Mouse (Mus musculus) CH12.LX (cell line): Measurements from ENCODE around the gene Ercc6. TPM values are rescaled to one million over a fixed set of nuclear protein-coding genes. Genes with fewer than 3 reads are reported as not detected.

ENCODE experiments used
- DNase-seq: peaks from one replicate; pipeline ENCODE4 v3.0.0-alpha.2; 2013; ENCODE audit errors: extremely low read depth
- H3K27ac ChIP-seq: 2 replicates; pipeline ENCODE4 v1.5.1; 2012; ENCODE audit warnings: low read depth, mild to moderate bottlenecking, control low read depth, moderate library complexity; ENCODE audit not compliant: insufficient read depth
- H3K27me3 ChIP-seq: replicated peaks from 2 replicates; pipeline ENCODE3; 2012; ENCODE audit warnings: inconsistent platforms
- H3K36me3 ChIP-seq, 2 experiments: replicated peaks in 1 of 2; 2 replicates each; pipeline versions ENCODE3 to v1.6.1; 2012; ENCODE audit warnings: inconsistent platforms in 1 of 2, low read length in 1 of 2, mild to moderate bottlenecking in 1 of 2, mixed read lengths in 1 of 2, moderate library complexity in 1 of 2; ENCODE audit not compliant: control insufficient read depth in 1 of 2, insufficient read depth in 1 of 2
- H3K4me1 ChIP-seq, 2 experiments: 2 replicates each; pipeline ENCODE4 v1.6.1; 2012; ENCODE audit warnings: inconsistent platforms in 1 of 2, moderate library complexity in 1 of 2; ENCODE audit not compliant: insufficient read depth in 2 of 2, control insufficient read depth in 1 of 2
- H3K4me2 ChIP-seq: 2 replicates; pipeline ENCODE4 v1.6.1; 2012; ENCODE audit warnings: low read depth, mild to moderate bottlenecking, control low read depth; ENCODE audit not compliant: poor library complexity, insufficient read depth, severe bottlenecking
- H3K4me3 ChIP-seq, 3 experiments: fragments of 150-350 bp in 1 of 3; sonication (generic) in 1 of 3; replicated peaks in 1 of 3; 2 replicates each; pipeline versions ENCODE3 to v1.5.1; 2011 to 2012; ENCODE audit warnings: low read depth in 2 of 3, low read length in 2 of 3, mild to moderate bottlenecking in 2 of 3, moderate library complexity in 2 of 3, control low read depth in 1 of 3, improper control_type of control experiment in 1 of 3, inconsistent platforms in 1 of 3, mixed read lengths in 1 of 3; ENCODE audit not compliant: poor library complexity in 1 of 3
- H3K79me2 ChIP-seq: replicated peaks from 2 replicates; pipeline ENCODE4 v1.6.1; 2012; ENCODE audit warnings: mild to moderate bottlenecking, moderate library complexity; ENCODE audit not compliant: control insufficient read depth, poor library complexity, insufficient read depth, severe bottlenecking; ENCODE audit errors: extremely low read depth
- H3K9ac ChIP-seq: 2 replicates; pipeline ENCODE4 v1.6.1; 2012; ENCODE audit warnings: low read depth, mild to moderate bottlenecking, control low read depth, moderate library complexity; ENCODE audit not compliant: insufficient read depth
- H3K9me3 ChIP-seq: replicated peaks from 2 replicates; pipeline ENCODE3; 2012; ENCODE audit warnings: low read length, inconsistent platforms, mixed read lengths
- BHLHE40 ChIP-seq: IDR thresholded peaks from 2 replicates; pipeline ENCODE4 v1.6.1; 2011; ENCODE audit warnings: mild to moderate bottlenecking, low read depth, low read length, improper control_type of control experiment
- CHD1 ChIP-seq: IDR thresholded peaks from 2 replicates; pipeline ENCODE4 v1.6.1; 2012; ENCODE audit warnings: low read depth, low read length, improper control_type of control experiment, inconsistent platforms
- CHD2 ChIP-seq: IDR thresholded peaks from 2 replicates; pipeline ENCODE4 v1.6.1; 2011; ENCODE audit warnings: low read length, improper control_type of control experiment
- CTCF ChIP-seq, 2 experiments: IDR thresholded peaks in 1 of 2; conservative IDR thresholded peaks in 1 of 2; 2 replicates each; pipeline ENCODE4 v1.5.1; 2011 to 2012; ENCODE audit warnings: low read depth in 2 of 2, low read length in 2 of 2, improper control_type of control experiment in 1 of 2, inconsistent platforms in 1 of 2, mild to moderate bottlenecking in 1 of 2, moderate library complexity in 1 of 2
- E2F4 ChIP-seq: IDR thresholded peaks from 2 replicates; pipeline ENCODE4 v1.6.1; 2011; ENCODE audit warnings: low read depth, low read length, improper control_type of control experiment; ENCODE audit not compliant: insufficient replicate concordance
- GABPA ChIP-seq: IDR thresholded peaks from 2 replicates; pipeline ENCODE4 v1.6.1; 2012; ENCODE audit warnings: low read depth, low read length, improper control_type of control experiment, inconsistent platforms; ENCODE audit not compliant: insufficient replicate concordance
- HCFC1 ChIP-seq: IDR thresholded peaks from 2 replicates; pipeline ENCODE4 v1.6.1; 2012; ENCODE audit warnings: low read depth, mild to moderate bottlenecking, inconsistent platforms, low read length, improper control_type of control experiment
- IRF4 ChIP-seq: IDR thresholded peaks from 2 replicates; pipeline ENCODE4 v1.6.1; 2014; ENCODE audit warnings: low read depth, mild to moderate bottlenecking, inconsistent platforms, low read length, improper control_type of control experiment
- KAT2A ChIP-seq: IDR thresholded peaks from 2 replicates; pipeline ENCODE4 v1.6.1; 2012; ENCODE audit warnings: low read length, improper control_type of control experiment, inconsistent platforms; ENCODE audit not compliant: insufficient replicate concordance
- MAFK ChIP-seq: IDR thresholded peaks from 2 replicates; pipeline ENCODE4 v1.6.1; 2011; ENCODE audit warnings: low read length, improper control_type of control experiment; ENCODE audit not compliant: insufficient replicate concordance
- MAX ChIP-seq: IDR thresholded peaks from 2 replicates; pipeline ENCODE4 v1.6.1; 2011; ENCODE audit warnings: low read length, improper control_type of control experiment
- MAZ ChIP-seq: IDR thresholded peaks from 2 replicates; pipeline ENCODE4 v1.6.1; 2012; ENCODE audit warnings: low read depth, mild to moderate bottlenecking, inconsistent platforms, low read length, improper control_type of control experiment, moderate library complexity
- MEF2A ChIP-seq: IDR thresholded peaks from 2 replicates; pipeline ENCODE4 v1.6.1; 2014; ENCODE audit warnings: low read depth, mild to moderate bottlenecking, inconsistent platforms, low read length, improper control_type of control experiment, borderline replicate concordance
- MXI1 ChIP-seq: IDR thresholded peaks from 2 replicates; pipeline ENCODE4 v1.6.1; 2011; ENCODE audit warnings: mild to moderate bottlenecking, low read depth, low read length, improper control_type of control experiment
- NRF1 ChIP-seq: IDR thresholded peaks from 2 replicates; pipeline ENCODE4 v1.6.1; 2014; ENCODE audit warnings: low read depth, mild to moderate bottlenecking, inconsistent platforms, low read length, improper control_type of control experiment, moderate library complexity
- POLR2A ChIP-seq: IDR thresholded peaks from 2 replicates; pipeline ENCODE4 v1.6.1; 2011; ENCODE audit warnings: low read depth, mild to moderate bottlenecking, improper control_type of control experiment, low read length
- POLR2AphosphoS2 ChIP-seq: IDR thresholded peaks from 2 replicates; pipeline ENCODE4 v1.6.1; 2011; ENCODE audit warnings: low read depth, low read length, improper control_type of control experiment
- RAD21 ChIP-seq: IDR thresholded peaks from 2 replicates; pipeline ENCODE4 v1.6.1; 2011; ENCODE audit warnings: low read depth, mild to moderate bottlenecking, low read length, improper control_type of control experiment, moderate library complexity
- RCOR1 ChIP-seq: conservative IDR thresholded peaks from 2 replicates; pipeline ENCODE4 v1.6.1; 2012; ENCODE audit warnings: low read depth, mild to moderate bottlenecking, inconsistent platforms, low read length, improper control_type of control experiment
- SMC3 ChIP-seq: IDR thresholded peaks from 2 replicates; pipeline ENCODE4 v1.6.1; 2011; ENCODE audit warnings: low read depth, low read length, improper control_type of control experiment
- TCF12 ChIP-seq: IDR thresholded peaks from 2 replicates; pipeline ENCODE4 v1.6.1; 2014; ENCODE audit warnings: low read depth, mild to moderate bottlenecking, inconsistent platforms, low read length, improper control_type of control experiment
- UBTF ChIP-seq: IDR thresholded peaks from 2 replicates; pipeline ENCODE4 v1.6.1; 2012; ENCODE audit warnings: low read depth, mild to moderate bottlenecking, inconsistent platforms, low read length, improper control_type of control experiment, moderate library complexity
- USF1 ChIP-seq: IDR thresholded peaks from 2 replicates; pipeline ENCODE4 v1.6.1; 2014; ENCODE audit warnings: low read depth, mild to moderate bottlenecking, inconsistent platforms, low read length, improper control_type of control experiment
- ZC3H11A ChIP-seq: IDR thresholded peaks from 2 replicates; pipeline ENCODE4 v1.6.1; 2012; ENCODE audit warnings: low read depth, mild to moderate bottlenecking, inconsistent platforms, low read length, improper control_type of control experiment
- ZKSCAN1 ChIP-seq: IDR thresholded peaks from 2 replicates; pipeline ENCODE4 v1.6.1; 2012; ENCODE audit warnings: low read depth, inconsistent platforms, low read length, improper control_type of control experiment, borderline replicate concordance
- dilution Hi-C: fragments of 300-500 bp; cut with MboI; formaldehyde crosslinking; loops from 2 replicates; pipeline ENCODE4 v1.14.3; 2020; ENCODE audit warnings: low sequenced_read_pairs; ENCODE audit not compliant: extremely low pct_unique_long_range_greater_than_20kb, extremely low pct_ligation_motif_present
- in situ Hi-C: fragments of 300-500 bp; cut with MboI; formaldehyde crosslinking; loops from 3 replicates; pipeline ENCODE4 v1.14.3; 2019; ENCODE audit warnings: low sequenced_read_pairs, low pct_ligation_motif_present, low pct_unique_long_range_greater_than_20kb, mixed read lengths
- polyA plus RNA-seq: library from polyadenylated mRNA; unstranded; fragments of >175 nt; gene quantifications from 2 replicates; pipeline ENCODE4 v1.2.1, GENCODE M21; 2012; ENCODE audit warnings: low read depth; ENCODE audit not compliant: insufficient read length
- total RNA-seq, 2 experiments: library from RNA; depleted of rRNA; stranded (reverse); fragments of 300-350 nt in 1 of 2; fragments of >200 nt in 1 of 2; gene quantifications; 2 replicates each; pipeline ENCODE4 v1.2.3; 2012 to 2014

Gene Ercc6
- total and polyA plus RNA-seq, 3 experiments: 10.7 to 16.7 (median 15.3) TPM

- Histone ChIP-seq H3K4me2 (no peak overlapping the region), H3K4me3 (no peak overlapping the region), H3K36me3 (no peaks in the 10 kb centered on the region), H3K79me2 (no peaks in the 10 kb centered on the region), H3K9me3 (no peaks in the 10 kb centered on the region)
- no peak for DNase-seq
- TF ChIP-seq POLR2AphosphoS2 (no peak), UBTF (no peak), NRF1 (no peak), CTCF (conservative IDR thresholded peaks at IDR 0.05 in 1 of 2, IDR thresholded peaks at IDR 0.05 in 1 of 2; ENCODE audit: low read depth in 2 of 2, low read length in 2 of 2) (no peak), SMC3 (no peak), KAT2A (no peak), ZC3H11A (no peak), MAX (no peak), MAFK (no peak), GABPA (no peak), TCF12 (no peak), E2F4 (no peak), BHLHE40 (no peak), USF1 (no peak), HCFC1 (no peak)
- TF ChIP-seq, all 38 proteins: peak for 0
- H3K27me3 ChIP-seq: peaks cover 10% of the 10 kb centered on the region
- dilution Hi-C loops: no loop called here
- in situ Hi-C loops: loop anchor here (25.0 kb wide), 2 partner anchors 207 to 332 kb away; no protein-coding TSS in a partner anchor
- no peak overlapping the region for H3K27ac ChIP-seq
- peaks cover 0 to 16% of the 10 kb centered on the region in 2 experiments; a peak in 2 of 4 replicates for H3K4me1 ChIP-seq
- no peak overlapping the region for H3K9ac ChIP-seq
These were observed 92.2 kb downstream of the Ercc6 start for GRCm38 (mm10) chr14:32605508-32605907.

- Histone ChIP-seq H3K4me2 (no peak overlapping the region), H3K27me3 (peaks cover 10% of the 10 kb centered on the region), H3K27ac (no peak overlapping the region), H3K4me3 (no peak overlapping the region), H3K4me1 (peaks cover 0 to 16% of the 10 kb centered on the region in 2 experiments; a peak in 2 of 4 replicates), H3K9ac (no peak overlapping the region), H3K36me3 (no peaks in the 10 kb centered on the region), H3K79me2 (no peaks in the 10 kb centered on the region), H3K9me3 (no peaks in the 10 kb centered on the region)
- dilution Hi-C loops: no loop called here
- in situ Hi-C loops: loop anchor here (25.0 kb wide), 2 partner anchors 206 to 331 kb away; no protein-coding TSS in a partner anchor
- no peak for DNase-seq
- no peak for TF ChIP-seq MAZ
- TF ChIP-seq MEF2A: no peak
- TF ChIP-seq RAD21: no peak
- TF ChIP-seq CHD2: no peak
- no peak for TF ChIP-seq ZKSCAN1
- TF ChIP-seq ZC3H11A: no peak
- TF ChIP-seq CHD1: no peak
- no peak for TF ChIP-seq MAX
- TF ChIP-seq E2F4: no peak
- no peak for TF ChIP-seq MXI1
- TF ChIP-seq POLR2A: no peak
- no peak for TF ChIP-seq HCFC1
- TF ChIP-seq GABPA: no peak
- TF ChIP-seq RCOR1: no peak
- TF ChIP-seq IRF4: no peak
These were observed 93.0 kb downstream of the Ercc6 start for GRCm38 (mm10) chr14:32606316-32606715.
